Mouse (Mus musculus) lung, postnatal 36 days (tissue): Measurements from ENCODE around the gene Fer1l5.
A peak's percentile ranks its signal among the peaks of the same experiment; 100 is the strongest.

Source experiments
- DNase-seq: peaks from one replicate; pipeline ENCODE4 v3.0.0; 2022; ENCODE audit warnings: mixed read lengths

The Fer1l5 gene

GRCm38 (mm10) chr1:36432999-36433398 is 60.9 kb downstream of the Fer1l5 start:
- DNase-seq = peak; percentile 20

DNA sequence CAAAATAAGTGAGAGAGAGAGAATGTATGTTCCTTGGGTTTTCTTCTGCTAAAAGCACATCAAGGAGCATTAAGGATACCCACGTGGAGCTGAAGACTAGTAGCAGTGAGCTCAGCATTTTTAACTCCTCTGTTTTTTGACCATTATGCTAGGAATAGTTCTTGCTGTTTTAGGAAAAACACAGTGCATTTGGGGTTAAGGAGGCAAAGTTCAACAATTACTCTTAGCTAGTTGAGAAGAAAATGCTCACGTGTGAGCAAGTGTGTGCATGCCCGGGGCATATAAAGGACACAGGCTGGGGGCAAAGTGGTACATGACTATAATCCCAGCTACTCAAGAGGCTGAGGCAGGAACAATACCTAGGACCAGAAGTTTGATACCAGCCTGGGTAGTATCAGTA is 61.5 kb downstream of the Fer1l5 start:
- DNase-seq = no peak

DNA sequence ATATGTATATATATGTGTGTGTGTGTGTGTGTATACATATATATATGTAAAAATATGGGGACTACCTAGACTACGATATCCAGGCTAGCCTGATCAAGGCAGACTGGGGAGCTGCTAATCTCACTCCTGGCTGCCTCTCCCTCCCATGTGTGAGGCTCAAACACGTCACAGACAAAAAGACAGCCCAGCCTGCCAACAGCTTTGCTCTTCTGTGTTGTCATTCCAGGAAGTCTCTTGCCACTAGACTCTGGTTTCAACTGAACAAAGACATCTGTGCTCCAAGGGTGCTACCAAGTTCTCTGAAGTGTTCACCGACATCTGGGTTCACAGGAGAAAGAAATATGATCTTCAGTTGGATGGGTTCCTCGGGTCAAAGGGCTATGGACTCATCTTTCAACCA is 63.0 kb downstream of the Fer1l5 start:
- DNase-seq = no peak

- DNase-seq = no peak
Measured at GRCm38 (mm10) chr1:36436515-36436914, 64.4 kb downstream of the Fer1l5 start.

- DNase-seq = no peak
Measured at GRCm38 (mm10) chr1:36437223-36437622, 65.1 kb downstream of the Fer1l5 start.

DNA sequence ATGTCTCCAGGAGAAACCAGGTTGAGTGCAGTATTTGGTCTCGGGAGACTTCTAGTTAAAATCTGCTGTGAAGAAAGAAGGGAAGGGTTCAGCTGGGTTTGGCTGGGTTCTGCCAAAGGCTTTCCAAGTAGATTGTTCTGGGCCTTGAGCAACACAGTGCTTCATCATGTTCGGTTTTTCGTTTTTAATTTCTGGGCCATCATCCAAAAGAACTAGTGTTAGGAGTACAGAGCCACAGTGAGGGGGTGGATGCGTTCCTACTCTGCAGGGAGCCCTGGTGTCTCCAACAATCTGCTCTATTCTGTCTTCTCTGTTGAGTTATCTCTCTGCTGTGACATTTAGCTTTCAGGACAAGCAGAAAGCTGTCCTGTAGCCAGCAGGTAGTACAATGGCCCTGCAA is 69.0 kb downstream of the Fer1l5 start:
- peak; percentile 51 for DNase-seq

- DNase-seq = peak; percentile 99
Measured at GRCm38 (mm10) chr1:36444471-36445464, 72.7 kb downstream of the Fer1l5 start, which contains the start of gene Lman2l. Gene Lman2l (minus strand): TSS chr1:36445271.

DNA sequence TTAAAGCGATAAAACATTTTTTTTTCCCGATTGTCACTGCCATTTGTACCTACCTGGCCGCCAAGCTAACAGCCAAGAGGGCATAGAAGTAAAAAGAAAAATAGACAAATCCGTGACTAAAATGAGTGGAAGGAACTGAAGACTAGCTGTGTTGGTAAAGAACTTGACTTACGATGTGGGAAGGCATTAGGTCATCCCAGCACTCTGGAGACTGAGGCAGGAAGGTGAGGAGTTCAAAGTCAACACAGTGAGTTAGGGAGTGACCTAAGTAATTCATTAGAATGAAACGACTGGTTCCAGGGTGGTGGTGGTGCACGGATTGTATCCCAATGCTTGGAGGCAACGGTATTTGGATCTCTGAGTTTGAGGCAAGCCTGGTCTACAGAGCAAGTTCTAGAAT is 73.4 kb downstream of the Fer1l5 start:
- no peak for DNase-seq

DNA sequence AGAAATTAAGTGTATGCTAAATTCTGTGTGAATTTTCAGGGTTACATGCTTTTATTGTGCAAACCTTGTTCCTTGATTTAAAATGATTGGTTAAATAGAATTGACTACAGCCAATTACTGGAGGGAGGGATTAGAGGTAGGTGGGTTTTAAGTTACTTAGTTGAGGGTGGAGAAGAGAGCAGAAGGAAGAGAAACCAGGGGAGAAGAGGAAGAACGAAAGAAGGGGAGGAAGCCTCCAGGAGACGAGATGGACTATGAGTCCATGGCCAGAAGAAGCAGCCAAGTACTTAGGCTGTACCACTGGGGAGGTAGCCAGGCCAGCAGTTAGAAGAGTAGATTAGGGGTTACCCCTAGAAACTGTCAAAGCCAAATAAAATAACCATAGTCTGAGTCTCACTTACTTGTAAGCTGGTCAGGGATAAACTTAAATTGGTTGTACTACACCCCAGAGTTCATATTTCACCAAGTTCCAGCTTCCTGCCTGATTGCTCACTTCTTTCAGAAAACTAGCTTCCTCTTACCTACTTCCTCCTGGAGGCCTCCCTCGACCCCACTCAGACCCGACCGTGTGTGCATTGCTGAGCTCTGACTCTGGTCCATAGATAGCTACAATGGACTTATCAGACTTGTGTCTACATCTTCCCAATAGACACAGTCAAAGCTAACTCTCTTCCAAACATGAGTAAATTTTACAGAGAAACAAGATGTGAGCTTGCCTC is 74.2 kb downstream of the Fer1l5 start:
- DNase-seq = no peak

- DNase-seq = no peak
Measured at GRCm38 (mm10) chr1:36446841-36447240, 74.8 kb downstream of the Fer1l5 start.

DNA sequence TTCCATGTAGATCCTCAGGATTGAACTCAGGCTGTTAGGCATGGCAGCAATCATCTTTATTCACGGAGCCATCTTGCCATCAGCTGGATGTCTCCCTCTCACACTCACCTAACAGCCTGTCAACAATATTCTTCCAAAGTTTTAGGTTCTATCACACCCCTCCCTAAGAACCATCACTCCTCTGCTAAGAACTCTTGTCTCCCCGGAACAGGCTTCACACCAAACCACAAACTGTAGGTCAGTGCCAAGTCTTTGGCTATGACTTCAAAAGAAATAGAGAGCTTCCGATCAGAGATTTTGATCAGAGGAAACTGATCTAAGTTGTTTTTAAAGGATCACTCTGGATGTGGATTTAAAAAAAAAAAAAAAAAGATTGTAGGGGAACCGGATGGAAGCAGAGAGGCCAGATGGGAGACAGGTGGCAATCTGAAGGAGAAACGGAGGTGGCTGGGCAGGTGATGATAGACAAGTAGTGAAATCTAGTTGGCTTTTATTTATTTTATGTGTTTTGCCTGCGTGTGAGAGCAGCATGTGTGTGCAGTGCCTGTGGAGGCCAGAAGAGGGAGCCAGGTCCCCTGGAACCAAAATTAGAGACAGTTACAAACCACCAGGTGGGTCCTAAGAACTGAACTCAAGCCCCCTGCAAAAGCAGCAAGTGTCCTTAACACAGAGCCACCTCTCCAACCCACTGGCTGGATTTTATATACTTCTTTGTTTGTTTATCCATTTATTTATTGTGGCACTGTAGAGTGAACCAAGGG is 82.1 kb downstream of the Fer1l5 start:
- DNase-seq = no peak

DNA sequence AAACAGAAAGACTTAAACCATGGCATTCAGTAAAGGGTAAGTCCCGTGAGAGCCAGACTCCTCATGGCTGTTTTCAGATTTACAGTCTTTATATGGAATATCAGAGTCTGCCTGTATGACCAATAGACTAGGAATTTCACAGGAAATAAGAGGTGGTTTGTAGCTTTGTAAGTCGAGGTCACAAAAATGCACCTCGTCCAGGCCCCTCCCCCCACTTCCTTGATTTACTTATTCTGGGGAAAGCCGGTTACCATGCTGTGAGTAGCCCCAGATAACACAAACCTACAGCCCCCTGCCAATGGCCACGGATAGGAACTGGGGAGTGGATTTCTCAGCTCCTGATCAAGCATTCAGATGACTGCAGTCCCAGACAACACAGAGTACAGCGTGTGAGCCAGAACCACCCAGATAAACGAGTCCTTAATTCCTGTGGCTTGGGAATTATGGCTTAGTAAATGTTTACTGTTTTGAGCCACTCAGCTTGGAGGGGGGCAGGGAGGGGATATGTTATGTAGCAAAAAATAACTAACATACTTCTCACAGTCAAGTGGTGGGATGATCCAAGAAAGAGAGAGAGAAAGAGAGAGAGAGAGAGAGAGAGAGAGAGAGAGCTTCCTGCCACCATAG is 85.4 kb downstream of the Fer1l5 start:
- peak; percentile 49 for DNase-seq

- no peak for DNase-seq
Measured at GRCm38 (mm10) chr1:36458169-36458568, 86.1 kb downstream of the Fer1l5 start.

GRCm38 (mm10) chr1:36461829-36462228 is 89.7 kb downstream of the Fer1l5 start:
- no peak for DNase-seq

DNA sequence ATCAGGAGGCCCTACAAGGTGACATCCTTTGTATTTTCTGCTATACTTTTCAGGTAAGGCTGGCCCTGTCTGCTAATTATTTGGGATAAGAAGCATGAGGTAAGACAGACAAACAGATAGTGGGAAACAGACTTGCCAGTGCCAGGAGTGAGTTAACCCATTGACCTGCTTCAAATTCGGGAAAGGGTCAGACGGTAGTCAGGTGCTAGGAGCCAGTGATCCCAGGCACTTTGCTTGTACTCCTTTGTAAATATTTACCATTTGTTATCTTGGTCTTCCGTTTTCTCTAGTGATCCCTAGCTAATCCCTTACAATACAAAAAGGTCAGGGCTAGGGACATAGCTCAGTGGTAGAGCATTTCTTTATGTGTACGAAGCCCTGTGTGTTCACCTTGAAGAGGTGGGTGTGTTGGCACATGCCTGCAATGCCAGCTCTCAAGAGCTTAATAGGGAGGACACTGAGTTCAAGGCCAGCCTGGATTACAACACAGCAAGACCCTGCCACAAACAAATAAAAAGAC is 93.6 kb downstream of the Fer1l5 start:
- DNase-seq = no peak

DNA sequence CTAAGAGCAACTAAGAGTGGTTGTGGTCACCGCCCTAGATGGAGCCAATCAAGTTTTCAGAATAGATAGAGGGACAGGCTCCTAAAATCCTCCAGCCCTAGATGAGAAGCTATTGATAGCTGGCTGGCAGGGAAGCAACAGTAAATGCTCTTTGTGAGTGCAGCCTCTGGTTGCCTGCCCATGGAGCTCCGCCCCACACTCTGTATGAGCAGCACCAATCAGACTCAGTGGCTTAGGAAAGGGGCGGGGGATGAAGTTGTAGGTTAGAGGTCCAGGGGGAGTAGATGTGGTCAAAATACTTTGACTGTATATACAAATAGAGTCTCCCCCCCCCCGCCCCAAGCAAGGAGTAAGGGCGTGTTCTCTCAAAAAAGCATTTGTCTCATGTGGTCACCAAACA is 95.4 kb downstream of the Fer1l5 start:
- DNase-seq = no peak

DNA sequence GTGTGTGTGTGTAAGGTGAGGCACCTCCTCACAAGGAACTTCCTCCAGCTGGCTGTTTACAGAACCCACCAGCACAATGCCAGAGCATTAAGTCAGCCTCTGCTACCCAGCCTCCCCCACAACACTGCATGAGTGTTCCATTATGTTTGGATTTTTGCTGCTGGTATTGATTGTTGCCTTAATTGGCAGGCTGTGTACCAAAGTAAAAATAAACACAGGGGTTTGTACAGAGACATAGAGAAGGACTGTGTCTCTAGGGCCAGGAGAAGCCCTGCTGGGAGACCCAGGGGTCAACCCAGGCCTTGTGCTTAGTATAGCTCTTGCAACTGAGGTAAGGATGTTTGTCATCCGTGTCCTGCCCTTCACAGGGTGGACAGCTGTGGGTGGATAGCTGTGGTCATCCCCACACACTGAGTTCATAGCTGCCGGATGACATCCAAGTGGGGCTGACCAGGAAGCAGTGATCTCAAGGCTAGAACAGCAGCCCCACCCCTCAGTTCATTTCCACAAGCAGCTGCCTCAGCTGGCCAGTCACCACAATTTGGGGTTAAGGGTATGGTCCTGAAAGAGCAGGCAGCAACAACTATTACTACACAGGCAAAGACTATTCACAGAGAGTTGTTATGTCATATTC is 97.8 kb downstream of the Fer1l5 start:
- no peak for DNase-seq

- peak; percentile 90 for DNase-seq
Measured at GRCm38 (mm10) chr1:36471181-36472105, 99.4 kb downstream of the Fer1l5 start, which contains the start of gene Cnnm4. Gene Cnnm4 (plus strand): TSS chr1:36471620.
